21 mouse cellular contexts compared by ENCODE assay signal in the genomic region with DNA sequence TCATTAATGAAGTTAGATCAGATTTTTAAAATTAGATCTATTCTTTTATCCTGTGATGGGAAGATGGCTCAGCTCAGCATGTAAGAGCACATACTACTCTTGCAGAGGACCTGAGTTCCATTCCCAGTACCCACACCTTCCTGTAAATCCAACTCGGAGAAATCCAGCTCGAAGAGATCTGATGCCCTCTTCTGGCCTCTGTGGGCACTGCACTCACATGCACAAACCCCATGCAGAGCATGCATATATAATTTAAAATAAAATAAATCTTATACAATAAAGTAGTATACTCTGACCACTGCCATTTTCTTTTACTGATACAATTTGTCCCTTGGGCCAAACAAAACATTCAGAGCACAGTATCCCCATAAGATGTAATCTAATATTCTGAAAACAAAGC.
A peak's percentile ranks its signal among the peaks of the same experiment; 100 is the strongest.
DNase-seq lines count a peak whose midpoint lies in the region; ATAC-seq and TF ChIP-seq lines count a peak whose summit lies in the region.
"Had no signal": no experiment of that assay in that cellular context is flagged by ENCODE, and none has a peak within 500 bp of the region (broad histone marks: within the 10 kb centered on the region; RNA-seq: fewer than 3 reads in every experiment).

No protein-coding gene starts in this region.

- intact Hi-C loops in left cerebral cortex, postnatal 4 days (cut with DNase I), result no loop called here

- H3K4me1 ChIP-seq in hindbrain, postnatal 0 days (ENCODE audit: insufficient read depth, low read length), result no peaks in the 10 kb centered on the region
- no peaks in the 10 kb centered on the region for H3K4me1 ChIP-seq in hindbrain, embryonic 16.5 days (ENCODE audit: control insufficient read depth, insufficient read depth, low read depth, low read length)
- no peaks in the 10 kb centered on the region for H3K4me1 ChIP-seq in liver, postnatal 0 days (ENCODE audit: insufficient read depth)
- H3K4me1 ChIP-seq in liver, embryonic 12.5 days, result no peaks in the 10 kb centered on the region
- H3K4me1 ChIP-seq in ES-Bruce4 (ENCODE audit: control insufficient read depth, insufficient read depth, low read length), result no peaks in the 10 kb centered on the region
- H3K4me1 ChIP-seq: heart, embryonic 12.5 days; liver, embryonic 15.5 days had no signal

- no peaks in the 10 kb centered on the region for H3K36me3 ChIP-seq in hindbrain, postnatal 0 days (ENCODE audit: insufficient read depth, low read length)
- no peaks in the 10 kb centered on the region for H3K36me3 ChIP-seq in hindbrain, embryonic 16.5 days (ENCODE audit: control insufficient read depth, insufficient read depth, low read length)
- no peaks in the 10 kb centered on the region for H3K36me3 ChIP-seq in liver, postnatal 0 days (replicated peaks; ENCODE audit: insufficient read depth, low read length)
- no peaks in the 10 kb centered on the region for H3K36me3 ChIP-seq in liver, embryonic 12.5 days
- H3K36me3 ChIP-seq in ES-Bruce4 (ENCODE audit: control insufficient read depth, insufficient read depth, low read length, poor library complexity, severe bottlenecking), result no peaks in the 10 kb centered on the region
- H3K36me3 ChIP-seq: forebrain, embryonic 10.5 days; heart, embryonic 12.5 days; hindbrain, embryonic 10.5 days; liver, embryonic 15.5 days; midbrain, embryonic 10.5 days had no signal

- H3K9me3 ChIP-seq in hindbrain, postnatal 0 days (ENCODE audit: low read length), result 0 out of 2 replicates have a peak, but pooled peaks cover 3% of the 10 kb centered on the region
- no peaks in the 10 kb centered on the region; the same call in 1 of the 2 replicates for H3K9me3 ChIP-seq in hindbrain, embryonic 16.5 days (ENCODE audit: control insufficient read depth, low read length)
- no peaks in the 10 kb centered on the region for H3K9me3 ChIP-seq in liver, postnatal 0 days (ENCODE audit: low read length)
- H3K9me3 ChIP-seq in liver, embryonic 12.5 days (replicated peaks), result peaks cover 10% of the 10 kb centered on the region; the same call in 1 of the 2 replicates
- H3K9me3 ChIP-seq in ES-Bruce4 (replicated peaks; ENCODE audit: control insufficient read depth, insufficient read depth, low read length, poor library complexity, severe bottlenecking), result no peaks in the 10 kb centered on the region; the same call in 1 of the 2 replicates
- H3K9me3 ChIP-seq: forebrain, embryonic 10.5 days; hindbrain, embryonic 10.5 days; midbrain, embryonic 10.5 days had no signal

- H3K27me3 ChIP-seq in hindbrain, postnatal 0 days (ENCODE audit: insufficient read depth, low read length), result no peaks in the 10 kb centered on the region
- H3K27me3 ChIP-seq in hindbrain, embryonic 16.5 days (replicated peaks; ENCODE audit: control insufficient read depth, insufficient read depth, low read length), result no peaks in the 10 kb centered on the region
- no peaks in the 10 kb centered on the region for H3K27me3 ChIP-seq in liver, postnatal 0 days (ENCODE audit: insufficient read depth, low read length)
- H3K27me3 ChIP-seq in liver, embryonic 12.5 days (replicated peaks), result no peaks in the 10 kb centered on the region
- no peaks in the 10 kb centered on the region for H3K27me3 ChIP-seq in ES-Bruce4 (ENCODE audit: control insufficient read depth, insufficient read depth, low read length, poor library complexity, severe bottlenecking)
- H3K27me3 ChIP-seq: heart, embryonic 12.5 days; liver, embryonic 15.5 days had no signal

- H3K27ac ChIP-seq in hindbrain, postnatal 0 days, result no peak overlapping the region
- no peak overlapping the region for H3K27ac ChIP-seq in hindbrain, embryonic 16.5 days (ENCODE audit: low read depth, low read length)
- H3K27ac ChIP-seq in liver, postnatal 0 days (ENCODE audit: low read depth), result no peak overlapping the region
- H3K27ac ChIP-seq in liver, embryonic 12.5 days, result no peak overlapping the region
- no peak overlapping the region for H3K27ac ChIP-seq in ES-Bruce4 (ENCODE audit: insufficient read depth, low read length)
- H3K27ac ChIP-seq: forebrain, embryonic 10.5 days; hindbrain, embryonic 10.5 days; liver, embryonic 15.5 days; midbrain, embryonic 10.5 days had no signal

- no peak overlapping the region for H3K4me2 ChIP-seq in hindbrain, postnatal 0 days (ENCODE audit: low read depth, low read length)
- H3K4me2 ChIP-seq in hindbrain, embryonic 16.5 days (ENCODE audit: low read length), result no peak overlapping the region
- no peak overlapping the region for H3K4me2 ChIP-seq in liver, postnatal 0 days (ENCODE audit: low read depth, low read length)
- H3K4me2 ChIP-seq in liver, embryonic 12.5 days, result no peak overlapping the region
- H3K4me2 ChIP-seq: heart, embryonic 12.5 days; liver, embryonic 15.5 days had no signal

- no peak for TF ChIP-seq EP300 in liver, postnatal 0 days (IDR thresholded peaks at IDR 0.05; ENCODE audit: low read depth)
- TF ChIP-seq EP300 in ES-Bruce4 (IDR thresholded peaks at IDR 0.05; ENCODE audit: insufficient read depth, low read depth, low read length), result no peak

- no peak for DNase-seq in hindbrain, postnatal 0 days (ENCODE audit: low spot score)
- DNase-seq in liver, postnatal 0 days, result no peak
- DNase-seq in R1 (ENCODE audit: low read depth, low spot score) (peak; percentile 37), adipocyte (ENCODE audit: low spot score) (no peak)
- DNase-seq in left cerebral cortex, postnatal 4 days, result no peak
- DNase-seq: adrenal gland, postnatal 25 days; cerebellum, adult 9-11 months; heart, postnatal 10 days; kidney, adult 2 months; kidney, postnatal 10 days; lung, postnatal 10 days; right cerebral cortex, postnatal 14 days; spleen, adult 18-20 months had no signal

- peak; percentile 40 for TF ChIP-seq CTCF in hindbrain, postnatal 0 days (IDR thresholded peaks at IDR 0.05; ENCODE audit: low read depth)
- TF ChIP-seq CTCF in liver, postnatal 0 days (IDR thresholded peaks at IDR 0.05; ENCODE audit: low read depth), result 0 out of 2 replicates have a peak, but pooled peaks have one; percentile 20
- peak; percentile 44 for TF ChIP-seq CTCF in ES-Bruce4 (IDR thresholded peaks at IDR 0.05; ENCODE audit: low read depth, low read length)

- no peak for TF ChIP-seq POLR2A in ES-Bruce4 (IDR thresholded peaks at IDR 0.05; ENCODE audit: insufficient read depth, low read length)

- H3K9ac ChIP-seq in hindbrain, postnatal 0 days (replicated peaks; ENCODE audit: low read length), result no peak overlapping the region
- no peak overlapping the region for H3K9ac ChIP-seq in hindbrain, embryonic 16.5 days (ENCODE audit: low read depth, low read length)
- H3K9ac ChIP-seq in liver, postnatal 0 days (replicated peaks), result no peak overlapping the region
- H3K9ac ChIP-seq in liver, embryonic 12.5 days, result no peak overlapping the region
- H3K9ac ChIP-seq in ES-Bruce4 (ENCODE audit: low read depth, poor library complexity, severe bottlenecking), result no peak overlapping the region
- H3K9ac ChIP-seq: heart, embryonic 12.5 days; liver, embryonic 15.5 days had no signal

- no peak for ATAC-seq in hindbrain, postnatal 0 days
- no peak for ATAC-seq in hindbrain, embryonic 16.5 days
- no peak for ATAC-seq in liver, postnatal 0 days
- no peak for ATAC-seq in liver, embryonic 12.5 days

- no peak overlapping the region for H3K4me3 ChIP-seq in hindbrain, postnatal 0 days (ENCODE audit: low read length)
- H3K4me3 ChIP-seq in hindbrain, embryonic 16.5 days (ENCODE audit: low read length), result no peak overlapping the region
- H3K4me3 ChIP-seq in liver, postnatal 0 days (ENCODE audit: low read depth, low read length), result no peak overlapping the region
- H3K4me3 ChIP-seq in liver, embryonic 12.5 days, result no peak overlapping the region
- no peak overlapping the region for H3K4me3 ChIP-seq in ES-Bruce4 (ENCODE audit: low read depth, low read length)
- H3K4me3 ChIP-seq: forebrain, embryonic 10.5 days; heart, embryonic 12.5 days; hindbrain, embryonic 10.5 days; liver, embryonic 15.5 days; midbrain, embryonic 10.5 days had no signal

- 96% methylated on average over 2 of the region's 2 CpGs for WGBS in hindbrain, postnatal 0 days
- 90% methylated on average over 2 of the region's 2 CpGs for WGBS in hindbrain, embryonic 16.5 days
- 84% methylated on average over 2 of the region's 2 CpGs for WGBS in liver, postnatal 0 days (ENCODE audit: insufficient replicate concordance)
- 63% methylated on average over 2 of the region's 2 CpGs for WGBS in liver, embryonic 12.5 days (ENCODE audit: insufficient replicate concordance)
